Mouse (Mus musculus) cerebellum, adult (tissue): ENCODE measurements around the gene Gm8159.
"Not testable (repeated sequence)": the region's sequence is repeated elsewhere in the genome, so short reads cannot be mapped to it uniquely, and the experiment has no call there.

Experiments used
- ATAC-seq: cut with Nextera tagmentation; 2 replicates; pipeline ENCODE4 v1.9.2; 2017; ENCODE audit warnings: mild to moderate bottlenecking, moderate library complexity, mixed read lengths; ENCODE audit not compliant: insufficient number of reproducible peaks, low FRiP score, low TSS enrichment

Gene Gm8159

GRCm38 (mm10) chr14:4632052-4632451 lies at the start of gene Gm8159:
Gm8159 (plus strand) TSS chr14:4632352.
- not testable (repeated sequence) for ATAC-seq

- ATAC-seq = not testable (repeated sequence)
Observed at GRCm38 (mm10) chr14:4649309-4649708, 17.2 kb downstream of the Gm8159 start.

GRCm38 (mm10) chr14:4650324-4650723 lies 18.2 kb downstream of the Gm8159 start:
- not testable (repeated sequence) for ATAC-seq

- ATAC-seq = not testable (repeated sequence)
Observed at GRCm38 (mm10) chr14:4663892-4664291, 31.7 kb downstream of the Gm8159 start, which contains the start of gene Gm3239. Gm3239 (plus strand) TSS chr14:4664192.
